Mouse (Mus musculus) hindbrain, postnatal 0 days (tissue): ENCODE measurements around the gene Herc1. TPM values are rescaled to one million over a fixed set of nuclear protein-coding genes. Genes with fewer than 3 reads are reported as not detected.
A peak's percentile ranks its signal among the peaks of the same experiment; 100 is the strongest.

ENCODE experiments used
- ATAC-seq: fragments of 200-750 bp; cut with Nextera tagmentation; 2 replicates; pipeline ENCODE4 v1.8.0; 2017; ENCODE audit warnings: mild to moderate bottlenecking, moderate TSS enrichment, moderate library complexity
- DNase-seq: peaks from one replicate; pipeline ENCODE4 v3.0.0-alpha.2; 2015; ENCODE audit warnings: low spot score
- H3K27ac ChIP-seq: fragments of 300-500 bp; sonication (generic); 2 replicates; pipeline ENCODE4 v1.5.1; 2014; ENCODE audit warnings: mild to moderate bottlenecking
- H3K27me3 ChIP-seq: fragments of 300-500 bp; sonication (generic); 2 replicates; pipeline ENCODE4 v1.6.1; 2014; ENCODE audit warnings: low read length, mixed read lengths; ENCODE audit not compliant: insufficient read depth
- H3K36me3 ChIP-seq: fragments of 300-500 bp; sonication (generic); 2 replicates; pipeline ENCODE4 v1.6.1; 2014; ENCODE audit warnings: low read length, mixed read lengths; ENCODE audit not compliant: insufficient read depth
- H3K4me1 ChIP-seq: fragments of 300-500 bp; sonication (generic); 2 replicates; pipeline ENCODE4 v1.6.1; 2014; ENCODE audit warnings: antibody characterized with exemption, low read length, mixed read lengths; ENCODE audit not compliant: insufficient read depth
- H3K4me2 ChIP-seq: fragments of 300-500 bp; sonication (generic); 2 replicates; pipeline ENCODE4 v1.6.1; 2014; ENCODE audit warnings: low read depth, mild to moderate bottlenecking, low read length, moderate library complexity, mixed read lengths
- H3K4me3 ChIP-seq: fragments of 300-500 bp; sonication (generic); 2 replicates; pipeline ENCODE4 v1.5.1; 2014; ENCODE audit warnings: low read length
- H3K9ac ChIP-seq: fragments of 300-500 bp; sonication (generic); replicated peaks from 2 replicates; pipeline ENCODE4 v1.6.1; 2014; ENCODE audit warnings: mild to moderate bottlenecking, low read length, moderate library complexity, mixed read lengths
- H3K9me3 ChIP-seq: fragments of 300-500 bp; sonication (generic); 2 replicates; pipeline ENCODE4 v1.6.1; 2016; ENCODE audit warnings: low read length, mixed read lengths
- CTCF ChIP-seq: IDR thresholded peaks from 2 replicates; pipeline ENCODE4 v1.5.1; 2016; ENCODE audit warnings: antibody characterized with exemption, control low read depth, low read depth
- WGBS: fragments of 180-500 bp; shearing (Covaris S2); extraction: QIAGEN DNeasy Blood & Tissue Kit; methylation state at CpG from one replicate; pipeline ENCODE4 v1.1.7; 2014; 5-methylcytosine and 5-hydroxymethylcytosine counted together
- polyA plus RNA-seq: library from polyadenylated mRNA; unstranded; fragments of >200 nt; fragmentation: Nextera tagmentation; extraction: Ambion mirVana; gene quantifications from 2 replicates; pipeline ENCODE4 v1.2.1, GENCODE M21; 2015
- total RNA-seq: library from RNA; depleted of rRNA; stranded (reverse); fragments of >200 nt; gene quantifications from 2 replicates; pipeline ENCODE4 v1.2.3, GENCODE M21; 2014

The Herc1 gene
- total and polyA plus RNA-seq, 2 experiments from 2014 or later, result 30.7 to 104 TPM

- DNase-seq (no peak), ATAC-seq (no peak)
- Histone ChIP-seq H3K4me2 (no peak overlapping the region), H3K36me3 (no peaks in the 10 kb centered on the region), H3K4me1 (0 out of 2 replicates have a peak, but pooled peaks cover 7% of the 10 kb centered on the region), H3K4me3 (no peak overlapping the region), H3K27me3 (no peaks in the 10 kb centered on the region), H3K27ac (no peak overlapping the region), H3K9me3 (no peaks in the 10 kb centered on the region), H3K9ac (no peak overlapping the region)
- TF ChIP-seq CTCF, result no peak
- WGBS, result 77% methylated on average over 4 of the region's 4 CpGs
Measured at GRCm38 (mm10) chr9:66308741-66309140, 41.5 kb upstream of the Herc1 start.

GRCm38 (mm10) chr9:66311458-66311857 lies 38.8 kb upstream of the Herc1 start:
- H3K9me3 ChIP-seq, result no peaks in the 10 kb centered on the region
- no peak overlapping the region for H3K4me2 ChIP-seq
- H3K9ac ChIP-seq, result no peak overlapping the region
- 47% methylated on average over 3 of the region's 3 CpGs for WGBS
- no peak for TF ChIP-seq CTCF
- DNase-seq, result no peak
- H3K36me3 ChIP-seq, result no peaks in the 10 kb centered on the region
- no peak overlapping the region for H3K4me3 ChIP-seq
- H3K4me1 ChIP-seq, result no peaks in the 10 kb centered on the region
- H3K27me3 ChIP-seq, result no peaks in the 10 kb centered on the region
- ATAC-seq, result no peak
- H3K27ac ChIP-seq, result no peak overlapping the region

- TF ChIP-seq CTCF, result no peak
- 70% methylated on average over 2 of the region's 2 CpGs for WGBS
- Histone ChIP-seq H3K27ac (no peak overlapping the region), H3K4me3 (no peak overlapping the region), H3K36me3 (no peaks in the 10 kb centered on the region), H3K9ac (no peak overlapping the region), H3K4me2 (no peak overlapping the region), H3K9me3 (no peaks in the 10 kb centered on the region), H3K4me1 (no peaks in the 10 kb centered on the region), H3K27me3 (no peaks in the 10 kb centered on the region)
- ATAC-seq (no peak), DNase-seq (no peak)
Measured at GRCm38 (mm10) chr9:66316603-66317002, 33.6 kb upstream of the Herc1 start.

- Histone ChIP-seq H3K36me3 (no peaks in the 10 kb centered on the region), H3K9ac (no peak overlapping the region), H3K4me2 (no peak overlapping the region), H3K27me3 (no peaks in the 10 kb centered on the region), H3K4me3 (no peak overlapping the region), H3K27ac (no peak overlapping the region), H3K9me3 (no peaks in the 10 kb centered on the region), H3K4me1 (no peaks in the 10 kb centered on the region)
- 60% methylated on average over 7 of the region's 7 CpGs for WGBS
- DNase-seq, result peak; percentile 65
- ATAC-seq, result no peak
- TF ChIP-seq CTCF, result no peak
Measured at GRCm38 (mm10) chr9:66322010-66322931, 28.0 kb upstream of the Herc1 start.

GRCm38 (mm10) chr9:66326879-66327278 lies 23.4 kb upstream of the Herc1 start:
- ATAC-seq, result no peak
- Histone ChIP-seq H3K27ac (no peak overlapping the region), H3K9ac (no peak overlapping the region), H3K4me2 (no peak overlapping the region), H3K4me3 (no peak overlapping the region), H3K36me3 (no peaks in the 10 kb centered on the region), H3K4me1 (no peaks in the 10 kb centered on the region), H3K9me3 (no peaks in the 10 kb centered on the region), H3K27me3 (no peaks in the 10 kb centered on the region)
- DNase-seq, result no peak
- no peak for TF ChIP-seq CTCF
- WGBS, result 78% methylated on average over 2 of the region's 2 CpGs

GRCm38 (mm10) chr9:66329474-66329873 lies 20.8 kb upstream of the Herc1 start:
- Histone ChIP-seq H3K4me3 (no peak overlapping the region), H3K9me3 (no peaks in the 10 kb centered on the region), H3K36me3 (no peaks in the 10 kb centered on the region), H3K9ac (no peak overlapping the region), H3K27ac (no peak overlapping the region), H3K27me3 (no peaks in the 10 kb centered on the region), H3K4me1 (no peaks in the 10 kb centered on the region), H3K4me2 (no peak overlapping the region)
- 61% methylated on average over 6 of the region's 6 CpGs for WGBS
- TF ChIP-seq CTCF, result no peak
- no peak for ATAC-seq
- DNase-seq, result no peak

GRCm38 (mm10) chr9:66330437-66330836 lies 19.8 kb upstream of the Herc1 start:
- no peaks in the 10 kb centered on the region for H3K4me1 ChIP-seq
- H3K9ac ChIP-seq, result no peak overlapping the region
- no peak for TF ChIP-seq CTCF
- no peaks in the 10 kb centered on the region for H3K27me3 ChIP-seq
- no peak for ATAC-seq
- 91% methylated on average over 3 of the region's 3 CpGs for WGBS
- no peak overlapping the region for H3K27ac ChIP-seq
- H3K4me3 ChIP-seq, result no peak overlapping the region
- no peak for DNase-seq
- no peak overlapping the region for H3K4me2 ChIP-seq
- H3K36me3 ChIP-seq, result no peaks in the 10 kb centered on the region
- H3K9me3 ChIP-seq, result no peaks in the 10 kb centered on the region
